Mouse (Mus musculus) 416B (cell line): ENCODE measurements at regions not wholly inside any gene's neighbourhood (a gene's known extent, or its start where the extent isn't known, plus 50 kb on each side); places are given as distances from the start of the nearest gene placed in this dataset.
A peak's percentile ranks its signal among the peaks of the same experiment; 100 is the strongest.

Source experiments
- DNase-seq: peaks from one replicate; pipeline ENCODE4 v3.0.0; 2011; ENCODE audit warnings: low read depth

- DNase-seq, result no peak
These were observed 371.3 kb downstream of the Eipr1 start for GRCm38 (mm10) chr12:29122931-29123330.

GRCm38 (mm10) chr12:29124079-29124668 lies 372.6 kb downstream of the Eipr1 start:
- DNase-seq, result no peak

- DNase-seq, result peak; percentile 4
These were observed 377.2 kb downstream of the Eipr1 start for GRCm38 (mm10) chr12:29128844-29129243.

- DNase-seq, result no peak
These were observed 377.7 kb downstream of the Eipr1 start for GRCm38 (mm10) chr12:29129331-29129730.

GRCm38 (mm10) chr12:29134326-29134725 lies 382.7 kb downstream of the Eipr1 start:
- DNase-seq, result no peak

GRCm38 (mm10) chr12:29136850-29137268 lies 385.3 kb downstream of the Eipr1 start:
- DNase-seq, result no peak

- no peak for DNase-seq
These were observed 385.9 kb downstream of the Eipr1 start for GRCm38 (mm10) chr12:29137455-29137854.

GRCm38 (mm10) chr12:29140576-29140975 lies 387.6 kb upstream of the Myt1l start:
- no peak for DNase-seq

- no peak for DNase-seq
These were observed 387.1 kb upstream of the Myt1l start for GRCm38 (mm10) chr12:29141132-29141531.

GRCm38 (mm10) chr12:29141855-29142254 lies 386.3 kb upstream of the Myt1l start:
- no peak for DNase-seq

- DNase-seq, result no peak
These were observed 384.9 kb upstream of the Myt1l start for GRCm38 (mm10) chr12:29143297-29143696.

GRCm38 (mm10) chr12:29160920-29161319 lies 367.3 kb upstream of the Myt1l start:
- no peak for DNase-seq

GRCm38 (mm10) chr12:29161546-29161945 lies 366.6 kb upstream of the Myt1l start:
- no peak for DNase-seq

GRCm38 (mm10) chr12:29164701-29165100 lies 363.5 kb upstream of the Myt1l start:
- DNase-seq, result no peak

GRCm38 (mm10) chr12:29166316-29166715 lies 361.9 kb upstream of the Myt1l start:
- no peak for DNase-seq

- no peak for DNase-seq
These were observed 360.3 kb upstream of the Myt1l start for GRCm38 (mm10) chr12:29167922-29168321.

- no peak for DNase-seq
These were observed 352.3 kb upstream of the Myt1l start for GRCm38 (mm10) chr12:29175698-29176440.

GRCm38 (mm10) chr12:29177145-29177544 lies 351.0 kb upstream of the Myt1l start:
- DNase-seq, result no peak

- DNase-seq, result peak; percentile 15
These were observed 349.9 kb upstream of the Myt1l start for GRCm38 (mm10) chr12:29178168-29178895.

- DNase-seq, result no peak
These were observed 348.8 kb upstream of the Myt1l start for GRCm38 (mm10) chr12:29179405-29179804.

GRCm38 (mm10) chr12:29180576-29180975 lies 347.6 kb upstream of the Myt1l start:
- DNase-seq, result no peak

GRCm38 (mm10) chr12:29187619-29188018 lies 340.6 kb upstream of the Myt1l start:
- no peak for DNase-seq

- DNase-seq, result no peak
These were observed 335.8 kb upstream of the Myt1l start for GRCm38 (mm10) chr12:29192391-29192790.
